Mouse (Mus musculus) neural tube, embryonic 11.5 days (tissue): ENCODE data around the gene Arid1b. TPM values are rescaled to one million over a fixed set of nuclear protein-coding genes. Genes with fewer than 3 reads are reported as not detected.

ENCODE experiments used
- ATAC-seq: fragments of 200-750 bp; cut with Nextera tagmentation; 2 replicates; pipeline ENCODE4 v1.8.0; 2017; ENCODE audit warnings: moderate number of reproducible peaks, mild to moderate bottlenecking, moderate TSS enrichment, moderate library complexity; ENCODE audit not compliant: insufficient read depth, low FRiP score, low TSS enrichment
- DNase-seq: peaks from one replicate; pipeline ENCODE4 v3.0.0-alpha.2; 2015; ENCODE audit warnings: low spot score
- H3K27ac ChIP-seq: fragments of 300-500 bp; sonication (generic); 2 replicates; pipeline ENCODE4 v1.5.1; 2014; ENCODE audit warnings: low read depth, mild to moderate bottlenecking, low read length
- H3K27me3 ChIP-seq: fragments of 300-500 bp; sonication (generic); 2 replicates; pipeline ENCODE4 v1.6.1; 2014; ENCODE audit warnings: mild to moderate bottlenecking, low read length, mixed read lengths; ENCODE audit not compliant: control insufficient read depth, insufficient read depth
- H3K36me3 ChIP-seq: fragments of 300-500 bp; sonication (generic); 2 replicates; pipeline ENCODE4 v1.6.1; 2014; ENCODE audit warnings: mild to moderate bottlenecking, low read length, moderate library complexity, mixed read lengths; ENCODE audit not compliant: control insufficient read depth, insufficient read depth
- H3K4me1 ChIP-seq: fragments of 300-500 bp; sonication (generic); 2 replicates; pipeline ENCODE4 v1.6.1; 2014; ENCODE audit warnings: low read length, mixed read lengths; ENCODE audit not compliant: control insufficient read depth, insufficient read depth
- H3K4me2 ChIP-seq: fragments of 300-500 bp; sonication (generic); 2 replicates; pipeline ENCODE4 v1.6.1; 2014; ENCODE audit warnings: low read depth, mild to moderate bottlenecking, moderate library complexity
- H3K4me3 ChIP-seq: fragments of 300-500 bp; sonication (generic); 2 replicates; pipeline ENCODE4 v1.5.1; 2014; ENCODE audit warnings: low read depth, low read length
- H3K9ac ChIP-seq: fragments of 300-500 bp; sonication (generic); 2 replicates; pipeline ENCODE4 v1.6.1; 2014; ENCODE audit warnings: mild to moderate bottlenecking, low read length
- H3K9me3 ChIP-seq: fragments of 300-500 bp; sonication (generic); 2 replicates; pipeline ENCODE4 v1.6.1; 2016; ENCODE audit warnings: low read length; ENCODE audit not compliant: control insufficient read depth
- WGBS: fragments of 180-500 bp; shearing (Covaris S2); extraction: QIAGEN DNeasy Blood & Tissue Kit; methylation state at CpG from one replicate; pipeline ENCODE4 v1.1.7; 2014; 5-methylcytosine and 5-hydroxymethylcytosine counted together
- polyA plus RNA-seq: library from polyadenylated mRNA; unstranded; fragments of >200 nt; fragmentation: Nextera tagmentation; extraction: Ambion mirVana; gene quantifications from 2 replicates; pipeline ENCODE4 v1.2.1, GENCODE M21; 2014

The Arid1b gene
- polyA plus RNA-seq, 1 experiment from 2014 or later = 14.3 TPM

GRCm38 (mm10) chr17:5209076-5209475, 214.9 kb downstream of the Arid1b start:
- H3K4me3 ChIP-seq = no peak overlapping the region
- no peak overlapping the region for H3K4me2 ChIP-seq
- ATAC-seq = no peak
- H3K9me3 ChIP-seq = no peaks in the 10 kb centered on the region
- H3K9ac ChIP-seq = no peak overlapping the region
- no peak overlapping the region for H3K27ac ChIP-seq
- peaks cover 14% of the 10 kb centered on the region for H3K4me1 ChIP-seq
- H3K36me3 ChIP-seq = no peaks in the 10 kb centered on the region
- no peaks in the 10 kb centered on the region for H3K27me3 ChIP-seq
- no peak for DNase-seq
- 88% methylated on average over 1 of the region's 1 CpGs for WGBS

DNA sequence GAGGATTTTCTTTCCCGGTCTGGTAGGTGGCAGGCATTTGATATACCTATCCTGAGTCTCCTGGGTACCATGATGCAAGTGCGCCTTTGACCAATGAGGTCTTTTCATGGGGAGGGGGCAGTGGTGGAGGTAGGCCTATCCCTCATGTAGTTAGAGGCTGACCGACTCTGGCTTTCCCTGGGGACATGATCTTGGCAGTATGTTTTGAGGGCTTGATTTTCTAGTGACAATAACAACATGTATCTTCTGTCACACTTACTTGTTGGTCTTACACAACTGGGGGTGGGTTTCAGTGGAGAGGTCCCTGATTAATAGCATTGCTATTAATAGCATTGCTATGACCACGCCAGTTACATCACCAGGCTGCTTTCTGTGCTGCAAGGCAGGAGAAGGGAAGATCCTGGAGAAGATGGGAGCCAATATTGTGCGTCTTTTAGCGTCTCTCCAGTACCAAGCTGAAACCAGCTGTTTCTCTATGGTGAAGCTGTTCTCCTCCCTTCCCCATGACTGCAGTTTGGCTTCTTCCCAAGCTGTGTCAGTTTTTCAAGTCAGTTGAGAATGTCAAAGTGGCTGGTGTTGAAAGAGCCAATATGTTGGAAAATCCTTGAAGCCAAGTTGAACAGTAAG, 216.1 kb downstream of the Arid1b start:
- Histone ChIP-seq H3K27me3 (no peaks in the 10 kb centered on the region), H3K4me3 (no peak overlapping the region), H3K9me3 (no peaks in the 10 kb centered on the region), H3K4me1 (peaks cover 14% of the 10 kb centered on the region), H3K9ac (no peak overlapping the region), H3K27ac (0 out of 2 replicates have a peak overlapping the region, but pooled peaks have one; percentile 8), H3K36me3 (no peaks in the 10 kb centered on the region), H3K4me2 (no peak overlapping the region)
- DNase-seq (no peak), ATAC-seq (no peak)
- 81% methylated on average over 6 of the region's 6 CpGs for WGBS

DNA sequence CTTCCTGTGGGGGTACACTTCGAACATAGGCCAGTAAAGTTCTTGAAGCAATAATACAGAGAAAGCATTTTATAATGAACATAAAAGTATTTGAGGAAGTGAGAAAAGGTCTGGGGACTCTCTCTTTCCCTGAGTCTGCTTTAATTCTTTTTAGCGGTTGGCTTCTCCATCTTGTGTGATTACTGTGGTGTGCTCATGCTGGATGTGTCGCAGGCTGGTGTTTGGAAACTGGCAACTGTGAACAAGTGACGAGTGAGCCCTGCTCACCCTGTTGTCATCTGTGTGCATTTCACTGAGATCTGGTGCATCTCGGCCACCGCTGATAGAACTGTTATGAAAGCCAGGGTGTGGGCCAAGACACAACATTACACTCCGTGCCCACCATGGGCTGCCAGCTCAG, 216.8 kb downstream of the Arid1b start:
- no peaks in the 10 kb centered on the region for H3K27me3 ChIP-seq
- ATAC-seq = no peak
- H3K9me3 ChIP-seq = no peaks in the 10 kb centered on the region
- H3K4me3 ChIP-seq = no peak overlapping the region
- WGBS = 93% methylated on average over 7 of the region's 7 CpGs
- no peak for DNase-seq
- H3K4me1 ChIP-seq = peaks cover 14% of the 10 kb centered on the region
- H3K4me2 ChIP-seq = no peak overlapping the region
- no peak overlapping the region for H3K27ac ChIP-seq
- no peaks in the 10 kb centered on the region for H3K36me3 ChIP-seq
- no peak overlapping the region for H3K9ac ChIP-seq

- H3K9me3 ChIP-seq = no peaks in the 10 kb centered on the region
- H3K36me3 ChIP-seq = no peaks in the 10 kb centered on the region
- DNase-seq = no peak
- H3K4me2 ChIP-seq = no peak overlapping the region
- peak; percentile 50; the same call in 1 of the 2 replicates for ATAC-seq
- 63% methylated on average over 12 of the region's 12 CpGs for WGBS
- 0 out of 2 replicates have a peak overlapping the region, but pooled peaks have one; percentile 56 for H3K27ac ChIP-seq
- no peaks in the 10 kb centered on the region for H3K27me3 ChIP-seq
- no peak overlapping the region for H3K4me3 ChIP-seq
- peaks cover 17% of the 10 kb centered on the region for H3K4me1 ChIP-seq
- no peak overlapping the region for H3K9ac ChIP-seq
These were observed 218.0 kb downstream of the Arid1b start for GRCm38 (mm10) chr17:5212166-5212565.

GRCm38 (mm10) chr17:5213441-5213840, 219.3 kb downstream of the Arid1b start:
- H3K9me3 ChIP-seq = no peaks in the 10 kb centered on the region
- peak overlapping the region; percentile 56 for H3K27ac ChIP-seq
- H3K27me3 ChIP-seq = no peaks in the 10 kb centered on the region
- DNase-seq = no peak
- H3K4me2 ChIP-seq = no peak overlapping the region
- ATAC-seq = no peak
- no peaks in the 10 kb centered on the region for H3K36me3 ChIP-seq
- WGBS = 67% methylated on average over 6 of the region's 6 CpGs
- no peak overlapping the region for H3K9ac ChIP-seq
- no peak overlapping the region for H3K4me3 ChIP-seq
- H3K4me1 ChIP-seq = peaks cover 17% of the 10 kb centered on the region

GRCm38 (mm10) chr17:5215352-5215751, 221.2 kb downstream of the Arid1b start:
- Histone ChIP-seq H3K36me3 (no peaks in the 10 kb centered on the region), H3K27me3 (no peaks in the 10 kb centered on the region), H3K4me2 (no peak overlapping the region), H3K9me3 (no peaks in the 10 kb centered on the region), H3K9ac (no peak overlapping the region), H3K27ac (no peak overlapping the region), H3K4me3 (no peak overlapping the region), H3K4me1 (peaks cover 17% of the 10 kb centered on the region)
- 92% methylated on average over 4 of the region's 4 CpGs for WGBS
- ATAC-seq (no peak), DNase-seq (no peak)

- WGBS = 38% methylated on average over 10 of the region's 10 CpGs
- Histone ChIP-seq H3K4me1 (peaks cover 27% of the 10 kb centered on the region), H3K27me3 (no peaks in the 10 kb centered on the region), H3K4me3 (no peak overlapping the region), H3K9me3 (no peaks in the 10 kb centered on the region), H3K9ac (no peak overlapping the region), H3K4me2 (no peak overlapping the region), H3K27ac (no peak overlapping the region), H3K36me3 (no peaks in the 10 kb centered on the region)
- DNase-seq = no peak
- no peak for ATAC-seq
These were observed 222.9 kb downstream of the Arid1b start for GRCm38 (mm10) chr17:5216965-5217546.

DNA sequence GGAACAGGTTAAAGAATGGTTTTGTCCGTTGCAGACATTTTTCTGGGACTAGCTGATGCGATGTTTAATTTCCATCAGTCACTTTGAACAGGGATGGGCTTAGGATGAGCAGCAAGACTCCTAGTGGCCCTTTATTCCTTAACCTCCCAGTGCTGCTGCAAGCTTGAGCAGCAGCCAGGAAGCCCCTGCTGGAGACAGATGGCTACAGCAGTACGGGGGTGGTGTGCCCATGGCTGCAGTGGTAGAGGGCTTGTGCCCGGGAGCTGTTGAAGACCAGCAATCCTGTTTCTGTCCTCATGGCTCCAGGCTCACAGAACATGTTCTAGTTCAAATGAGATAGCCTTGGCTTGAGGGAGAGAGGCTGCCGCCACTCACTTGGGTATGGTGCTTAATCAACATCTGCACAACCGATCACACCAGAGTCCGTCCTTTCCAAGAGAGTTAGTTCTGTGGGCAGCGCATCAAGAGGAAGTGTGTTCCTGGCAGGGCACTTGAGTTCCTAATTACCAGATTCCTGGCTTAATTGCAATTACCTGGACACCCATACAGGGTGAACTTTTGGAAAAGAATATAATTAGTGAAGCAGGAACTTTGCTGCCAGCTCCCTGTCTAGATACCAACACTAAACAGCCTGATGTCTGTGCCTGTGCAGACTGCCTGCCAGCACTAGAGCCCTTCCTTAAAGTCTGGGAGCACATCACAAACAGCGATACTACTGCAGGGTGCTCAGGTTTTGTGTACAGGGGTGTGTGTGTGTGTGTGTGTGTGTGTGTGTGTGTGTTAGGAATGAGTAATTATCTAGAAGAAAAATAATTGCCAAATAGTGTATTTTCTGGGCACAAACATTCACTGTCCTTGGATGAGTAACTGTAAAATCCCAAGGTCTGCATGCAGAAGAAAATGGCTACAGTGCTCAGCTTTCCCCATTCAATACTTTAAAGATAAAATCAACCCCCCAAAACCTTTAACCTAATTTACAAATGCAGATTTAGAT, 224.0 kb downstream of the Arid1b start:
- H3K4me3 ChIP-seq = no peak overlapping the region
- H3K36me3 ChIP-seq = no peaks in the 10 kb centered on the region
- H3K9me3 ChIP-seq = no peaks in the 10 kb centered on the region
- peaks cover 19% of the 10 kb centered on the region for H3K4me1 ChIP-seq
- no peaks in the 10 kb centered on the region for H3K27me3 ChIP-seq
- no peak for DNase-seq
- no peak overlapping the region for H3K9ac ChIP-seq
- 79% methylated on average over 9 of the region's 9 CpGs for WGBS
- H3K27ac ChIP-seq = no peak overlapping the region
- ATAC-seq = no peak
- no peak overlapping the region for H3K4me2 ChIP-seq
